Mouse (Mus musculus): ENCODE measurements around the gene Gsta3.

DNA sequence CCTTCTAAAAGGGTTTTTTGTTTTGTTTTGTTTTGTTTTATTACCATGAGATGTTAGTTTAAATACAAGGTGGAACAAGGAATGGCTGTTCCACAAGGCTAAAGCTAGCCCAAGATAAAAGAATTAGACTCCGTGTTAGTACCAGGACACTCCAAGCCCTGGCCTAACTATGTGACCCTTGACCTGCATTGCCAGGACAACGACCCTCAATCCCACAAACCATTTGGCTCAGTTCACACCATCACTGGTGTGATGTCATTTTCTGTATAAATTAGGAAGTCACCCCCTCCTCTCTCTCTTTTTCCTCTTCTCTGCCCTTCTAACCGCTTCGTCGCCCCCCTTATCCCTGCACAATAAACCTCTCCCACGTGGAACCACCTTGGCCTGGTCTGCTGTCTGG, 11.3 kb downstream of the Gsta3 start:
- TF ChIP-seq MAFK (IDR thresholded peaks at IDR 0.05; ENCODE audit: insufficient read depth, low read depth, low read length) (no peak), ZNF384 (IDR thresholded peaks at IDR 0.05; ENCODE audit: low read depth, low read length) (no peak), ZC3H11A (IDR thresholded peaks at IDR 0.05; ENCODE audit: borderline replicate concordance, low read depth, low read length) (no peak), CHD2 (IDR thresholded peaks at IDR 0.05; ENCODE audit: low read depth, low read length) (no peak), HCFC1 (IDR thresholded peaks at IDR 0.05; ENCODE audit: borderline replicate concordance, insufficient read depth, low read length) (no peak)

Measured in ES-E14 (cell line).